Mouse (Mus musculus) lung, adult 2 months (tissue): ENCODE measurements around the gene Reps1.

ENCODE experiments used
- CTCF ChIP-seq: fragments of 200-500 bp; IDR thresholded peaks from 2 replicates; pipeline ENCODE4 v1.5.1; 2011; ENCODE audit warnings: mild to moderate bottlenecking, low read length, control low read depth; ENCODE audit not compliant: insufficient read depth
- POLR2A ChIP-seq: fragments of 200-500 bp; IDR thresholded peaks from 2 replicates; pipeline ENCODE4 v1.6.1; 2011; ENCODE audit warnings: low read depth, mild to moderate bottlenecking, control low read depth, low read length, borderline replicate concordance; ENCODE audit errors: extremely low read depth

- no peak for TF ChIP-seq CTCF
- no peak for TF ChIP-seq POLR2A
Observed at GRCm38 (mm10) chr10:18075845-18076244, 20.2 kb downstream of the Reps1 start.
